Mouse (Mus musculus) frontal cortex, postnatal 14 days (tissue): Measurements from ENCODE around the gene Chmp1a.
"Not testable (repeated sequence)": the region's sequence is repeated elsewhere in the genome, so short reads cannot be mapped to it uniquely, and the experiment has no call there.

Experiments used
- DNase-seq, 2 experiments: peaks; one replicate each; pipeline ENCODE4 v3.0.0; 2022; ENCODE audit warnings: low spot score in 2 of 2

Chmp1a gene

GRCm38 (mm10) chr8:123212321-123213117, at the start of gene Chmp1a, which contains the start of gene Spata33:
TSS of gene Chmp1a (minus strand) at chr8:123212763.
TSS of gene Spata33 (plus strand) at chr8:123212832.
- DNase-seq: peak; percentile 80 to 82

- DNase-seq: not testable (repeated sequence)
Measured at GRCm38 (mm10) chr8:123257593-123257992, 45.0 kb upstream of the Chmp1a start.

- DNase-seq: peak in 1 of 2 experiments; percentile 41
Measured at GRCm38 (mm10) chr8:123257114-123257513, 44.6 kb upstream of the Chmp1a start.

GRCm38 (mm10) chr8:123255170-123255569, 42.6 kb upstream of the Chmp1a start:
- DNase-seq: no peak

GRCm38 (mm10) chr8:123254099-123254885, 41.7 kb upstream of the Chmp1a start, which contains the start of the genes Zfp276 and Vps9d1:
TSS of gene Zfp276 (plus strand) at chr8:123254195.
TSS of gene Vps9d1 (minus strand) at chr8:123254348.
- peak; percentile 55 to 74 for DNase-seq

GRCm38 (mm10) chr8:123253451-123254098, 41.0 kb upstream of the Chmp1a start:
- no peak for DNase-seq

GRCm38 (mm10) chr8:123252925-123253324, 40.4 kb upstream of the Chmp1a start:
- DNase-seq: no peak

GRCm38 (mm10) chr8:123250940-123251339, 38.4 kb upstream of the Chmp1a start:
- no peak for DNase-seq

GRCm38 (mm10) chr8:123248596-123248995, 36.0 kb upstream of the Chmp1a start:
- DNase-seq: no peak

GRCm38 (mm10) chr8:123247748-123248147, 35.2 kb upstream of the Chmp1a start:
- no peak for DNase-seq

GRCm38 (mm10) chr8:123245543-123245942, 33.0 kb upstream of the Chmp1a start:
- no peak for DNase-seq

- no peak for DNase-seq
Measured at GRCm38 (mm10) chr8:123244382-123244781, 31.8 kb upstream of the Chmp1a start.

- no peak for DNase-seq
Measured at GRCm38 (mm10) chr8:123243053-123243452, 30.5 kb upstream of the Chmp1a start.

- no peak for DNase-seq
Measured at GRCm38 (mm10) chr8:123242107-123242923, 29.8 kb upstream of the Chmp1a start.

GRCm38 (mm10) chr8:123239398-123239797, 26.8 kb upstream of the Chmp1a start:
- no peak for DNase-seq

GRCm38 (mm10) chr8:123235520-123236497, 23.2 kb upstream of the Chmp1a start, which contains the start of gene Spata2l:
TSS of gene Spata2l (minus strand) at chr8:123236233.
- peak; percentile 77 to 80 for DNase-seq

- peak; percentile 73 to 81 for DNase-seq
Measured at GRCm38 (mm10) chr8:123234918-123235519, 22.5 kb upstream of the Chmp1a start.

GRCm38 (mm10) chr8:123233760-123234159, 21.2 kb upstream of the Chmp1a start:
- DNase-seq: no peak

- no peak for DNase-seq
Measured at GRCm38 (mm10) chr8:123233300-123233699, 20.7 kb upstream of the Chmp1a start.
